Mouse (Mus musculus) natural killer cell, adult 2 months (primary cell): ENCODE data around the gene Rflnb.

Experiments
- DNase-seq, 2 experiments: peaks; one replicate each; pipeline ENCODE4 v3.0.0; 2022; ENCODE audit warnings: low spot score in 2 of 2

The Rflnb gene

DNA sequence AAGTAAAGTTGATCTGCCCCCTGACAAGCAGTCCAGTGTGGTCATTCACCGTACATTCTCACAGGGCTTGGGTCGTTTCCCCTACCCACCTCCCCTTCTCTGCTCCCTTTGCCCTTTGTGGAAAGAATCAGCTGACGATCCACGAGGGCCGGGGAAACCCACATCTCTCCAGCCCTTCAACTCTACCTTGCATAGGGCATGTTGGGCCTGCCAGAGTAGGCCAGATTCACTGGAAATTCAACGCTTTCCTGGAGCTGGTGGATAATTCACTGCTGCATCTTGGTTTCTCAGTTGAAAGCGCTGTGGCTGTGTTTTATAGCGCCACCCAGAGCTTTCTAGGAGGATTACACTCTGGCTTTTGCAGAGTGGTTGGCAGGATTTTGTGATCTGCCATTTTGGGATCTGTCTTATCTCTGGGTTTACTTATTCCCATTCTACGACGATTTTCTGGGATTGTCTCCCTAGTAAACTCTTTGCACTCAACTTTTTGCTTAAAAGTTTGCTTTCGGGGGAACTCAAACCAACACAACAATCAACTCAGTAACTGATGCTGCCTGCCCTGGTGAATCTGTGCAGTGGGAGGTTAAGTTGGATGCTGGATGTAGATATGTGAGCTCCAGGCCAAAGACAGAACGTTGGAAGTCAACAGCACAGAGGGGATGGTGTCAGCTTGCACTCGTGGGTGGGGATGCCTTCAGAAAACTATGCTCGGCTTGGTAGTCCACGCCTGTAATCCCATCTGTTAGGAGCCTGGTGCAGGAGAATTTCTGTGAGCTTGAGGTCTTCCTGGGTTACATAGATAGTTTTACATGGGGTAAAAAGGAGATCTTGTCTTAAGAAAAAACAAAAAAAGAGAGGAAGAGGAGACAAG lies 36.4 kb downstream of the Rflnb start:
- DNase-seq: no peak

DNA sequence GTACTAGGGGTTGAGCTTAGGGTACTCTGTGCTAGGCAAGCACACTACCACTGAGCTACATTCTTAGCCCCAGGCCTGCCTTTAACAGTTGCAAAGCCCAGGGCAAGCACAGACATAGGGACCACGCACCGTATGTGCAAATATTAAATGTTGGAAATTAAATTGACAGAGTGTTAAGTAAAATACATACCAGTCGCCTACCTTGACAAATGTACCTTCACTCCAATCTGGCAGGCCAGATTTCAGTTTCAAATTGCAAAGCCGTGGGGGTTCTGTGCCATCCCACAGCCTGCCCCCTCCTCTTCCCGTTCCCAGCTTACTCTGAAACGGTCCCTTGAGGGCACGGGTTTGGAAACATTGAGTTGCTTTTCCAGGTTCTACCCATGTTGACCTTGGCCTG lies 41.6 kb downstream of the Rflnb start:
- DNase-seq: no peak

DNA sequence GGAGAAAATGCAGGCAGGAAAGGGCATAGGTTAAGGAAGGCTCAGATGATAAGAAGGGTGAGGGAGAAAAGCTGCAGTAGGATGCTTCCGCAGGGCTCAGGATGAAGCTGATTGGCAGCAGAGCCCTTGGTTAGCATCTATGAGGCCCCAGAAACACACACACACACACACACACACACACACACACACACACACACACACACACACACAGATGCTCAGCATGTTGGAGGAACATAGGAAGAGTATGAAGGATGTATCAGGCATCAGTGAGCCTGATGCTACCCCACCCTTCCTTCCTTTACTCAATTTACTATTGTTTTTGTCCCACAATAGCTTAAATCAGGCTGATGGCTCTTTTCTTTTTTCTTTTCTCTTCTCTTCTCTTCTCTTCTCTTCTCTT lies 43.0 kb downstream of the Rflnb start:
- DNase-seq: no peak

DNA sequence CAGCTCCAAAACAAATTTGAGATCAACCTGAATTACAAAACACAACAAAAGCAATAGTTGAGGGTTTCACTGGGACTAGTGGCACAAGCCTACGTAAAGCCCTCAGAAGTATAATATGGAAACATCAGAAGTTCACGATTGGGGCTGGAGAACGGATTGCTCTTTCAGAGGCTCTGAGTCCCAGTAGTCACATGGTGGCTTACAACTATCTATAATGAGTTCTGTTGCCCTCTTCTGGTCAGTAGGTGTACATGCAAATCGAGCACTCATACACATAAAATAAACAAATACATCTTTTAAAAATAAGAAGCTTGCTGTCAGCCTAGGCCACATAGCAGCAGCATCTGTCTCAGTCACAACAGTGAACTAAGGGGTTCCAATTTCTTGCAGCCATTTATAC lies 44.4 kb downstream of the Rflnb start:
- no peak for DNase-seq

DNA sequence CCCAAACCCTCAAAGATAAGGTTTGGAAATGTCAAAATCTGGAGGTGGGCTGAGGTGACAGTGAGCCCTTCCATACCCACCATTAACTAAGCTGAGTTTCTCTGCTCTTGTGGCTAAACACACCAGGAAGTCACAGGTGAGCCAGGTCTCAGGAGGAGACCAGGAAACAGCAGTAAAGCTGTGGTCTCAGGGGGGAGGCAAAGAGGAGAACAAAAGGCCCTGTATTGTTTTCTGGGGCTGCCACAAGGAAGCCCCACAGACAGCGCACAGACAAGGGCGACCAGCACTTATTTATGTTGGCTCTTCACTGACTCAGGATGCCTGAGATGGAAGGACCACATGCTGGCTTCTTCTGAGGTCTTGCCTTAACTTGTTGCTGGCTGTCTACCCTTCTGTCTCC lies 47.2 kb downstream of the Rflnb start:
- DNase-seq: peak in 1 of 2 experiments; percentile 20

DNA sequence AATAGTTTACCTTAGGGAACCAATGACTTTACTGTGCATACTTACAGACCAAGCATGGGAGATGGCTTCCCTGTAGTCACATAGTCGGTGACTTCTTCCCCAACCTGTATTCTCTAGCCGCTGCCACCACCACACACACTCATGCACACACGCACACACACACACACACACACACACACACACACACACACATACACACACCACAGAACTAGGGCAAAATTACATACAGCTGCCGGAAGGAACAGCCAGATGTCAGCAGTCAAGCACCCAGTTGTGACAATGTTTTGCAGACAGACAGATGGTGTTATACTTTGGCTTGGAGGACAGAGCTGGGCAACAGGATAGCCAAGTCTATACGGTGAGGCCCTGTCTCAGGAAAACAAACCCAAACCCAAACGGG lies 49.5 kb downstream of the Rflnb start:
- DNase-seq: peak in 1 of 2 experiments; percentile 42

DNA sequence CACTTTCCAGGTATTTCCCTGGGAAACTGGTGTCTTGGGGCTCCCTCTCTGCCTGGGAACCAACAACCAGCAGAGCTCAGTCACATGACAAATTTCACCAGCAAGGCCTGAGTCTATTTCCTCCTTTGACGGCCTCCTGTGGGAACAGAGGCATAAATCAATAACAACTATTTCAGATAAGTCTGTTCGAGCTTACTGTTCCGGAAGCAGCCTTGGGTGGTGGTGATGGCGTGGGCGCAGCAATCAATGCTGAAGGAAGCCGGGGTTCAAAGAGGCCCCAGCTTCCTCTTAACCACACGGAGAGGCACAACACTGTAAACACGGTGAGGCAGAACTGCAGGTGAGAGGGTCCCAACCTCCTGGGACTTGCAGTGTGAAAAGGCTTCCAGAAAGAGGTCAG lies 50.8 kb downstream of the Rflnb start:
- peak; percentile 58 to 84 for DNase-seq

DNA sequence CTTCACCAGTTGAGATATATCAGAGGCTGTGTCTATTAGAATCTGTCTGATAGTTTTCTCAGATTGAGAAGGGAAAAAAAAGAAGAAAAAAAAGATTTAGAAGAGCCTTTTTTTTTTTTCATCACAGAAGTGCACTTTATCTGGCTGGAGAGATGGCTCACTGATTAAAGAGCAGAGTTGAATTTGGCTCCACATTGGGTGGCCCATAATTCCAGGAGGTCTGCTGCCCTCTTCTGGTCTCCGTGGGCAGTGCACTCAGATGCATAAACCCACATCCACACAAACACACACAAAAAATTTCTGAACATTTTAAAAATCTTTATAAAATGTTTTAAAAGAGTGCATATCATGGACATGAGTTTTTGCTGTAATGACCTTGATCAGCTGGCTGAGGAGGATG lies 53.6 kb downstream of the Rflnb start:
- peak; percentile 15 to 43 for DNase-seq

DNA sequence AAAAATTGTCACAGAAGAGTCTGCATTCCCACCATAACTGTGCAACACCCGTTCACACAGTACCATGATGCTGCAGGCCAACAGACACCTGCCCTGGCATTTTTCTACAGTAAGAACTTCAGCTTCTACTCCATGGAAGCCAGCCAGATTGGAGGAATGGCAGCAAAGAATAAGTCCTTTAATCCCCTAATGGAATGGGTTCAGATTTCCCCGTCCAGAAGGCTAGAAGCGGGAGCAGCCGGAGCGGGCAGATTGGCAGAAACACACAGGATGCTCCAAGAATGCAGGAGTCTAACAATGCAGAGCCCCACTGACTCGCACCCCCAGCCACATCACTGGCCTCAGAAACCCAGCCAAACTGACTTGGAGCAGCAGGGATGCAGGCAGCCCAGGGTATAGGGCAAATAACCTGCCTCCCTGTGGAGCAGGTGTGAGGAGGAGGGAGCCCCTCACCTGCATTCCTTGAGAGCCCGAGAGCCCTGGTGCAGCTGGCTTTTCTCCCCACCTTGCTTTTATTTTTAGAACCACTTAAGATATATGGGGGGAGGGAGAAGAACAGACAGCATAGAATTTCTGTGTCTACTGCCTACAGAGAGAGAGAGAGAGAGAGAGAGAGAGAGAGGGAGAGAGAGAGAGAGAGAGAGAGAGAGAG lies 54.5 kb downstream of the Rflnb start:
- no peak for DNase-seq

DNA sequence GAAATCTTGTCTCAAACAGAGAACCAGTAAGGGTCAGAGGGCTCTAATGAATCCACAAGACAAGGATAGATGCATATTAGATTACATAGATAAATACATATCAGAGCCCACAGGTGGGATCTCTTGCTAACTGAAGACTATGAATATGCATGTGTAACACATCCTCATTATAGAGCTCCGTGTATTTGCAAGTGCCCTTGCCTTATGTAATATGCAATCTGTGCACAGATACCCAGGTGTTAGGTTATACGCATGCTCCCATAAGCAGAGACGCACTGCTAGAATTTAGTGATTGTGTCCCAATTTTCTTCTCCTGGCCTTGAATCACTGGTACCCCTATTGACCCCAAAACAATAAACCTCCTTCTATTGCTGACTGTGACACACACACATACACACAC lies 55.4 kb downstream of the Rflnb start:
- DNase-seq: no peak

DNA sequence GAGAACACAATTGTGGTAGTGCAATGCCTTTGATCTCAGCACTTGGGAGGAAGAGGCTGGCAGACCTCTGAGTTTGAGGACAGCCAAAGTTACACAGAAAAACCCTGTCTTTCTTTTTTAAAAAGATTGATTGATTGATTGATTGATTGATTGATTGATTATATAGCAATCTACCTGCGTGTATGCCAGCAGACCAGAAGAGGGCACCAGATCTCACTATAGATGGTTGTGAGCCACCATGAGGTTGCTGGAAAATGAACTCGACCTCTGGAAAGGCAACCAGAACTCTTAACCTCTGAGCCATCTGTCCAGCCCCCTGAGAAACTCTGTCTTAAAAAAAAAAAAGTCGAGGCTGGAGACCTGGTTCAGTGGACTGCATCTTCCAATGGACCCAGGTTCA lies 57.0 kb downstream of the Rflnb start:
- DNase-seq: no peak
